ENCODE assay signal across 1 mouse cellular context in the genomic region with DNA sequence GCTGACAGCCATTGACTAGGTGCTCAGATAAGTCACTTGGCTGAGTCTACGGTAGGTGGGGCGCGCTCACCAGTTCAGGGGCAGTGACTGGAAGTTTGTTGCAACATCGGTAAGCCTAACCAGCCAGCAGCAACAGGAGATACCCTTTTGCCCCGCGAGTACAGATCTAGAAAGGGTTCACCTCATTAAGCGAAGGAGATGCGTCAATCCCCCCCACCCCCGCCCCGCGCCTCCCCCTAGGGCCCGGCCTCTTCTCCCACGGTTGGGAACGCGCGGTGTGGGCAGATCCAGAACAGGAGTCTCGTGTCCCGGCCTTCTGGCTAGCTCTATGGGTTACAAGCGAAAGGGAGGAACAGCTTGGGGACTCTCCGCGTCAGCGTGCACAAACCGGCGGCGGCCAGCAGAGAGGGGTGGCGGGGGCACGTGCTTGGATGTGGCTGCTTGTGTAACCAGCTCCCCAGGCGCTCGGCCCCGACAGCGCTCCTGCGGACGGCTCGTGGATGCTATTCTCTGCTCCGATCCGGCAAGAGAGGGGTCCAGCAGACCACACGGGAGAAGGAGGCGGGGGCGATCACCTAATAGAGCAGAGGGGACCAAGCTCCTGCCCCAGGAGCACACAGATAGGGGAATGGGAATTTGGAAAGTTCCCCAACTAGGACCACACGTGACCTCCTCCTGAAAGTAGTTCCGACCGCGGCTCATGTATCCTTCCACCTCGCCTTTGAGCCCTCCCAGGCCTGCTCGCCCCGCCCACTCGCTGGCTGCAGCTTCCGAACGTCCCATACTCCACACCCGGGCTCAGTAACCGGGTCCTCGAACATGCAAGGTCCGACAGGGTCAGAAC.
TF ChIP-seq lines count a peak whose summit lies in the region.

No protein-coding gene starts in this region.

TF ChIP-seq in MEL, 35 proteins besides CTCF, POLR2A, EP300 and RAD21 (continued from another document):
- 0 out of 2 replicates have a peak, but pooled peaks have one; percentile 41 for TF ChIP-seq E2F4 (IDR thresholded peaks at IDR 0.05; ENCODE audit: borderline replicate concordance, low read depth, low read length)
- TF ChIP-seq GATA1 (IDR thresholded peaks at IDR 0.05; ENCODE audit: low read depth, low read length): peak; percentile 45; the same call in 1 of the 2 replicates
- TF ChIP-seq NELFE (IDR thresholded peaks at IDR 0.05; ENCODE audit: low read depth, low read length): peak; percentile 95
- no peak for TF ChIP-seq JUND (IDR thresholded peaks at IDR 0.05; ENCODE audit: low read depth, low read length)
- TF ChIP-seq TBP (IDR thresholded peaks at IDR 0.05; ENCODE audit: low read depth, low read length): peak; percentile 94
- TF ChIP-seq MAX (IDR thresholded peaks at IDR 0.05; ENCODE audit: low read length): peak; percentile 94
- peak; percentile 52; the same call in 1 of the 2 replicates for TF ChIP-seq UBTF (IDR thresholded peaks at IDR 0.05; ENCODE audit: borderline replicate concordance, insufficient read depth, low read depth, low read length)
- TF ChIP-seq SIN3A (IDR thresholded peaks at IDR 0.05; ENCODE audit: low read length): peak; percentile 89
- TF ChIP-seq POLR2AphosphoS2 (IDR thresholded peaks at IDR 0.05; ENCODE audit: low read length): peak; percentile 87
- no peak for TF ChIP-seq ZKSCAN1 (IDR thresholded peaks at IDR 0.05; ENCODE audit: low read depth, low read length)
- TF ChIP-seq MAZ (IDR thresholded peaks at IDR 0.05; ENCODE audit: low read depth, low read length): no peak; the same call in none of the 2 replicates
- peak; percentile 36; the same call in 1 of the 2 replicates for TF ChIP-seq ZC3H11A (IDR thresholded peaks at IDR 0.05; ENCODE audit: low read depth, low read length)
- peak; percentile 34 for TF ChIP-seq RCOR1 (IDR thresholded peaks at IDR 0.05; ENCODE audit: low read depth, low read length)
- peak; percentile 82 for TF ChIP-seq TCF12 (IDR thresholded peaks at IDR 0.05; ENCODE audit: low read depth, low read length)
- peak; percentile 61 to 85 for TF ChIP-seq USF2 (IDR thresholded peaks at IDR 0.05; ENCODE audit: borderline replicate concordance in 1 of 2, insufficient read depth in 1 of 2, low read depth in 1 of 2, low read length in 2 of 2)
- TF ChIP-seq MAFK (IDR thresholded peaks at IDR 0.05; ENCODE audit: borderline replicate concordance, low read depth, low read length): no peak
- no peak for TF ChIP-seq MEF2A (IDR thresholded peaks at IDR 0.05; ENCODE audit: extremely low read depth, insufficient replicate concordance, low read depth, low read length, poor library complexity, severe bottlenecking)
- peak; percentile 76 for TF ChIP-seq HCFC1 (IDR thresholded peaks at IDR 0.05; ENCODE audit: low read depth, low read length)
- TF ChIP-seq CHD2 (IDR thresholded peaks at IDR 0.05; ENCODE audit: low read length): 0 out of 2 replicates have a peak, but pooled peaks have one; percentile 12
- peak; percentile 91 for TF ChIP-seq ZMIZ1 (IDR thresholded peaks at IDR 0.05; ENCODE audit: low read depth, low read length)
- no peak for TF ChIP-seq TAL1 (IDR thresholded peaks at IDR 0.05; ENCODE audit: low read length)
- TF ChIP-seq BHLHE40 (IDR thresholded peaks at IDR 0.05; ENCODE audit: borderline replicate concordance, low read depth, low read length): peak; percentile 94
- TF ChIP-seq ELF1 (IDR thresholded peaks at IDR 0.05; ENCODE audit: low read depth, low read length): no peak
- peak; percentile 72; the same call in 1 of the 2 replicates for TF ChIP-seq MYC (IDR thresholded peaks at IDR 0.05; ENCODE audit: low read depth, low read length)
- TF ChIP-seq GABPA (IDR thresholded peaks at IDR 0.05; ENCODE audit: low read depth, low read length): no peak
TF ChIP-seq in MEL: peak in this region for 23.
